ENCODE assay signal across 8 mouse cellular contexts in the genomic region with DNA sequence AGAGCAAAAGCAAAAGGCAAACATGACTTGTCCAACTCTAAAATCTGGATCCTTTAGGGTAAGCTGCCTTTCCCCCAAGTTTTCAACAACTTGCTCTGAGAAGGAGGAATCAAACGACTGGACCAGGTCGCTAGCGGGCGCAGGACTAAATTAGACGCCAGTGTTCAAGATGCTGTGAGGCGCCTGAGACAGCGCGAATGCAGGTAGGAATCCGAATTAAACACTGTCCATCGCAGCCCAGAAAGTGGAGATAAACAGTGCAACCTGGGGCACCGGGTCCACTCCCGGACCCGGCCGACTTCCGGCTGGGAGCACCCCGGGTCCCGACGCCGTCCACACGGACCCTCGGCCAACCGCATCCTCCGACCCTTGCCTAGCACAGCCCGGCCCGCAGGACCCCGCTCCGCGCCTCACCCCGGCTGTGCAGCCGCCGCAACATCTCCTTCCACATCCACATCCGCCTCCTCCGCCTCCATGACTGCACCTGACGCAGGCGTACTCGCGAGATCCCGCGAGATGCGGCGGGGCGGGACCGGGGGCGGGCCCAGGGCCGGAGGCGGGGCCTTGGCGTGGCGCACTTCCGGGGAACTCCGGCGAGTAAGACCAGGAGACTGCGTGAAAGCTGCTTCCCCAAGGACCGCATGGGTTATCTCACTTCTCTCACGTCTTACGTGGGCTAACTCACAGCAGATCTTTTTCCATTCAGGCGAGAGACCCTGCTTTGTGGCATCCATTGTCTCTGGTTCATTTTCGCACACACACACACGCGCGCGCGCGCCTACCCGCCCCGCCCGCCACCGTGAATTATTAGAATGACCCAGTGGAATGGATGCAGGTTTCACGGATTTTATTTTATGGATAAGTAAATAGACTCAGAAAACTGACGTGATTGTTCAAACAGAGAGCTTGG. TPM values are rescaled to one million over a fixed set of nuclear protein-coding genes. Genes with fewer than 3 reads are reported as not detected.
A peak's percentile ranks its signal among the peaks of the same experiment; 100 is the strongest.
DNase-seq lines count a peak whose midpoint lies in the region; ATAC-seq lines count a peak whose summit lies in the region.

A gene (minus strand): TSS at position 511 of the 910 bp plus-strand sequence.

- intact Hi-C loops in gastrocnemius, postnatal 14 days (cut with DNase I; ENCODE audit: low total_unique reads): no loop called here
- intact Hi-C loops in left cerebral cortex, postnatal 10 days (cut with DNase I): no loop called here

- peak; percentile 92 for ATAC-seq in inflammation-experienced regulatory T-cells, adult 6 months
- ATAC-seq in megakaryocyte-erythroid progenitor cell, adult 5-6 weeks (replicated peaks; ENCODE audit: low FRiP score, low TSS enrichment, poor library complexity, severe bottlenecking): peak; percentile 98

- peak; percentile 95 to 99 for DNase-seq in adrenal gland, adult (ENCODE audit: inconsistent age in 2 of 2, low spot score in 1 of 2)
- DNase-seq in embryo, embryonic 10.5 days (ENCODE audit: low spot score): peak; percentile 93
- DNase-seq in gastrocnemius, postnatal 14 days: peak; percentile 93
- DNase-seq in left cerebral cortex, postnatal 10 days (ENCODE audit: extremely low spot score in 1 of 2, low spot score in 2 of 2): peak; percentile 91 to 94
- DNase-seq in right cerebral cortex, postnatal 25 days: peak; percentile 95
- peak; percentile 91 to 94 for DNase-seq in urinary bladder, postnatal 4 days (ENCODE audit: low spot score in 2 of 2)

RNA-seq across cellular contexts. Expression of the gene that starts here (rescaled TPM):
- total RNA-seq in gastrocnemius, postnatal 14 days (2021): 1 to 10 TPM; 8.5 to 9.0 TPM
- polyA plus RNA-seq in inflammation-experienced regulatory T-cells, adult 6 months (2017; shearing (Covaris generic)): 100 to 1,000 TPM in 1 of 3 experiments, 10 to 100 TPM in 2; 69.5 to 109 (median 97.4) TPM
- 10 to 100 TPM; 27.5 to 28.9 TPM for total RNA-seq in left cerebral cortex, postnatal 10 days (2021)
- 25.6 and 37.7 TPM in 2 replicates for total RNA-seq in megakaryocyte-erythroid progenitor cell, adult 5-6 weeks (2014; fragmentation: Nextera tagmentation)
- total RNA-seq in megakaryocyte-erythroid progenitor cell, adult 5-6 weeks (2017): 42.5 and 70.5 TPM in 2 replicates

Comparison
In these comparisons a context has a peak if more than half of its experiments do, and no peak if none do; other contexts are left out.
1. Peak in every context shown above with its lines: DNase-seq and ATAC-seq.